ENCODE assay signal across 28 mouse cellular contexts in the genomic region with DNA sequence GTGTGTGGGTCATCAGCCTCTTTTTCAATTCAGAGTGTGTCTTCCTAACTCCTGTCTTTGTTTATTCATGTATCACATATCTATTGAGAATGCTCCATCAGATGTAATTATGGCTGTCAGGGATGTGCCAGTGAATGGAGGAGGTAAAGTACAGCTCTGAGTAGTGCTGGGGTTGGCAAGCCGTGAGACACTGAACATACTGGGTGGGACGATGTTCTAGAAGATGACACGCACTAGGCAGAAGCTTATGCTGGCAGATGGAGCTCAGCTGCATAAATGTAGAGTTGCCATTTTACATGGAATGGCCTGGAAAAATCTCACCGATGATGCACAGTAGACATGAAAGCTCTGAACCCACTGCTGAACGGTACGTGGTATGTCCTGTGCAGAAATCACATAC.
A peak's percentile ranks its signal among the peaks of the same experiment; 100 is the strongest.
DNase-seq lines count a peak whose midpoint lies in the region; ATAC-seq and TF ChIP-seq lines count a peak whose summit lies in the region.
"Had no signal": no experiment of that assay in that cellular context is flagged by ENCODE, and none has a peak within 500 bp of the region (broad histone marks: within the 10 kb centered on the region; RNA-seq: fewer than 3 reads in every experiment).

No protein-coding gene starts in this region.

- WGBS in forebrain, postnatal 0 days, result 86% methylated on average over 6 of the region's 6 CpGs
- WGBS in forebrain, embryonic 12.5 days, result 92% methylated on average over 6 of the region's 6 CpGs
- WGBS in lung, postnatal 0 days, result 91% methylated on average over 6 of the region's 6 CpGs

- no peaks in the 10 kb centered on the region for H3K36me3 ChIP-seq in forebrain, postnatal 0 days (ENCODE audit: insufficient read depth)
- H3K36me3 ChIP-seq in forebrain, embryonic 12.5 days (replicated peaks), result no peaks in the 10 kb centered on the region
- no peaks in the 10 kb centered on the region for H3K36me3 ChIP-seq in lung, postnatal 0 days (ENCODE audit: insufficient read depth, low read length)
- H3K36me3 ChIP-seq: embryonic facial prominence, embryonic 13.5 days; embryonic facial prominence, embryonic 15.5 days; forebrain, embryonic 10.5 days; forebrain, embryonic 15.5 days; G1E had no signal

- H3K27me3 ChIP-seq in forebrain, postnatal 0 days (ENCODE audit: insufficient read depth, low read length), result no peaks in the 10 kb centered on the region
- no peaks in the 10 kb centered on the region for H3K27me3 ChIP-seq in forebrain, embryonic 12.5 days
- H3K27me3 ChIP-seq in lung, postnatal 0 days (replicated peaks; ENCODE audit: insufficient read depth, low read length), result no peaks in the 10 kb centered on the region
- H3K27me3 ChIP-seq: CH12.LX; embryonic facial prominence, embryonic 13.5 days; embryonic facial prominence, embryonic 15.5 days; forebrain, embryonic 13.5 days; forebrain, embryonic 15.5 days; Patski had no signal

- H3K4me3 ChIP-seq in forebrain, postnatal 0 days (ENCODE audit: low read depth, low read length), result no peak overlapping the region
- H3K4me3 ChIP-seq in forebrain, embryonic 12.5 days (replicated peaks), result no peak overlapping the region
- H3K4me3 ChIP-seq in lung, postnatal 0 days (ENCODE audit: low read depth, low read length), result no peak overlapping the region
- H3K4me3 ChIP-seq: embryonic facial prominence, embryonic 13.5 days; embryonic facial prominence, embryonic 15.5 days; erythroblast, embryonic 14.5 days; forebrain, embryonic 10.5 days; forebrain, embryonic 13.5 days; forebrain, embryonic 15.5 days had no signal

- no peak for TF ChIP-seq EP300 in lung, postnatal 0 days (IDR thresholded peaks at IDR 0.05)

- peak; percentile 32; the same call in 1 of the 2 replicates for ATAC-seq in forebrain, postnatal 0 days
- no peak for ATAC-seq in forebrain, embryonic 12.5 days (ENCODE audit: low FRiP score)
- ATAC-seq in lung, postnatal 0 days, result no peak
- ATAC-seq: activated CD4-positive, CD25-positive, alpha-beta regulatory T cell, adult 4 months; CD4-positive, CD25-positive, alpha-beta regulatory T cell, adult 4 months; forebrain, embryonic 13.5 days; forebrain, embryonic 15.5 days; Patski had no signal

- no peaks in the 10 kb centered on the region for H3K4me1 ChIP-seq in forebrain, postnatal 0 days (ENCODE audit: insufficient read depth)
- H3K4me1 ChIP-seq in forebrain, embryonic 12.5 days, result no peaks in the 10 kb centered on the region
- no peaks in the 10 kb centered on the region for H3K4me1 ChIP-seq in lung, postnatal 0 days (ENCODE audit: insufficient read depth, low read depth, low read length)
- H3K4me1 ChIP-seq: embryonic facial prominence, embryonic 13.5 days; embryonic facial prominence, embryonic 15.5 days; forebrain, embryonic 10.5 days; forebrain, embryonic 13.5 days; forebrain, embryonic 15.5 days had no signal

- no peak overlapping the region for H3K27ac ChIP-seq in forebrain, postnatal 0 days (ENCODE audit: low read depth, low read length)
- H3K27ac ChIP-seq in forebrain, embryonic 12.5 days, result no peak overlapping the region
- no peak overlapping the region for H3K27ac ChIP-seq in lung, postnatal 0 days (ENCODE audit: low read length)
- H3K27ac ChIP-seq: embryonic facial prominence, embryonic 13.5 days; embryonic facial prominence, embryonic 15.5 days; forebrain, embryonic 10.5 days; forebrain, embryonic 13.5 days; forebrain, embryonic 15.5 days had no signal

- no peaks in the 10 kb centered on the region for H3K9me3 ChIP-seq in forebrain, postnatal 0 days (ENCODE audit: low read length)
- H3K9me3 ChIP-seq in forebrain, embryonic 12.5 days, result no peaks in the 10 kb centered on the region
- no peaks in the 10 kb centered on the region for H3K9me3 ChIP-seq in lung, postnatal 0 days (ENCODE audit: low read length)
- H3K9me3 ChIP-seq: embryonic facial prominence, embryonic 13.5 days; embryonic facial prominence, embryonic 15.5 days; forebrain, embryonic 10.5 days; forebrain, embryonic 13.5 days; forebrain, embryonic 15.5 days had no signal

- no peak for TF ChIP-seq CTCF in forebrain, postnatal 0 days (IDR thresholded peaks at IDR 0.05; ENCODE audit: low read depth)
- TF ChIP-seq CTCF in lung, postnatal 0 days (IDR thresholded peaks at IDR 0.05), result no peak

- H3K9ac ChIP-seq in forebrain, postnatal 0 days, result no peak overlapping the region
- H3K9ac ChIP-seq in forebrain, embryonic 12.5 days, result no peak overlapping the region
- no peak overlapping the region for H3K9ac ChIP-seq in lung, postnatal 0 days (replicated peaks; ENCODE audit: low read depth)
- H3K9ac ChIP-seq: embryonic facial prominence, embryonic 13.5 days; embryonic facial prominence, embryonic 15.5 days; forebrain, embryonic 13.5 days; forebrain, embryonic 15.5 days had no signal

- no peak overlapping the region for H3K4me2 ChIP-seq in forebrain, postnatal 0 days (ENCODE audit: low read depth)
- no peak overlapping the region for H3K4me2 ChIP-seq in forebrain, embryonic 12.5 days
- H3K4me2 ChIP-seq in lung, postnatal 0 days (replicated peaks; ENCODE audit: low read depth, low read length), result no peak overlapping the region
- H3K4me2 ChIP-seq: embryonic facial prominence, embryonic 13.5 days; embryonic facial prominence, embryonic 15.5 days; forebrain, embryonic 13.5 days; forebrain, embryonic 15.5 days had no signal

- no peak for DNase-seq in forebrain, postnatal 0 days
- peak; percentile 14 for DNase-seq in layer of hippocampus, adult 9-11 months
- DNase-seq in layer of hippocampus, adult 11-12 months (ENCODE audit: low spot score), result no peak
- DNase-seq in brain, adult 2 months (ENCODE audit: low read depth, low spot score), result peak; percentile 72
- no peak for DNase-seq in lung, postnatal 0 days (ENCODE audit: low spot score)
- DNase-seq: adrenal gland, adult 8-10 months; adrenal gland, postnatal 14 days; adrenal gland, postnatal 36 days; B cell, adult 2 months; cerebellum, adult 11 months; cerebellum, adult 18-20 months; cerebellum, adult 8-10 months; cerebellum, adult 9-11 months; cerebellum, postnatal 14 days; cerebellum, postnatal 36 days; embryo, embryonic 11 days had no signal

Comparison
In these comparisons a context has a peak if more than half of its experiments do, and no peak if none do; other contexts are left out.
1. DNase-seq: peak in layer of hippocampus, adult 9-11 months (single experiment) and brain, adult 2 months (single experiment); none in forebrain, postnatal 0 days (single experiment), layer of hippocampus, adult 11-12 months (single experiment) and lung, postnatal 0 days (single experiment).